Mouse (Mus musculus) CH12.LX (cell line): ENCODE measurements around the gene Polr2l. TPM values are rescaled to one million over a fixed set of nuclear protein-coding genes. Genes with fewer than 3 reads are reported as not detected.

Source experiments
- DNase-seq: peaks from one replicate; pipeline ENCODE4 v3.0.0-alpha.2; 2013; ENCODE audit errors: extremely low read depth
- H3K27ac ChIP-seq: 2 replicates; pipeline ENCODE4 v1.5.1; 2012; ENCODE audit warnings: low read depth, mild to moderate bottlenecking, control low read depth, moderate library complexity; ENCODE audit not compliant: insufficient read depth
- H3K27me3 ChIP-seq: replicated peaks from 2 replicates; pipeline ENCODE3; 2012; ENCODE audit warnings: inconsistent platforms
- H3K36me3 ChIP-seq, 2 experiments: replicated peaks in 1 of 2; 2 replicates each; pipeline versions ENCODE3 to v1.6.1; 2012; ENCODE audit warnings: inconsistent platforms in 1 of 2, low read length in 1 of 2, mild to moderate bottlenecking in 1 of 2, mixed read lengths in 1 of 2, moderate library complexity in 1 of 2; ENCODE audit not compliant: control insufficient read depth in 1 of 2, insufficient read depth in 1 of 2
- H3K4me1 ChIP-seq, 2 experiments: 2 replicates each; pipeline ENCODE4 v1.6.1; 2012; ENCODE audit warnings: inconsistent platforms in 1 of 2, moderate library complexity in 1 of 2; ENCODE audit not compliant: insufficient read depth in 2 of 2, control insufficient read depth in 1 of 2
- H3K4me2 ChIP-seq: 2 replicates; pipeline ENCODE4 v1.6.1; 2012; ENCODE audit warnings: low read depth, mild to moderate bottlenecking, control low read depth; ENCODE audit not compliant: poor library complexity, insufficient read depth, severe bottlenecking
- H3K4me3 ChIP-seq, 3 experiments: fragments of 150-350 bp in 1 of 3; sonication (generic) in 1 of 3; replicated peaks in 1 of 3; 2 replicates each; pipeline versions ENCODE3 to v1.5.1; 2011 to 2012; ENCODE audit warnings: low read depth in 2 of 3, low read length in 2 of 3, mild to moderate bottlenecking in 2 of 3, moderate library complexity in 2 of 3, control low read depth in 1 of 3, improper control_type of control experiment in 1 of 3, inconsistent platforms in 1 of 3, mixed read lengths in 1 of 3; ENCODE audit not compliant: poor library complexity in 1 of 3
- H3K79me2 ChIP-seq: replicated peaks from 2 replicates; pipeline ENCODE4 v1.6.1; 2012; ENCODE audit warnings: mild to moderate bottlenecking, moderate library complexity; ENCODE audit not compliant: control insufficient read depth, poor library complexity, insufficient read depth, severe bottlenecking; ENCODE audit errors: extremely low read depth
- H3K9ac ChIP-seq: 2 replicates; pipeline ENCODE4 v1.6.1; 2012; ENCODE audit warnings: low read depth, mild to moderate bottlenecking, control low read depth, moderate library complexity; ENCODE audit not compliant: insufficient read depth
- H3K9me3 ChIP-seq: replicated peaks from 2 replicates; pipeline ENCODE3; 2012; ENCODE audit warnings: low read length, inconsistent platforms, mixed read lengths
- BHLHE40 ChIP-seq: IDR thresholded peaks from 2 replicates; pipeline ENCODE4 v1.6.1; 2011; ENCODE audit warnings: mild to moderate bottlenecking, low read depth, low read length, improper control_type of control experiment
- CHD1 ChIP-seq: IDR thresholded peaks from 2 replicates; pipeline ENCODE4 v1.6.1; 2012; ENCODE audit warnings: low read depth, low read length, improper control_type of control experiment, inconsistent platforms
- CHD2 ChIP-seq: IDR thresholded peaks from 2 replicates; pipeline ENCODE4 v1.6.1; 2011; ENCODE audit warnings: low read length, improper control_type of control experiment
- CTCF ChIP-seq, 2 experiments: IDR thresholded peaks in 1 of 2; conservative IDR thresholded peaks in 1 of 2; 2 replicates each; pipeline ENCODE4 v1.5.1; 2011 to 2012; ENCODE audit warnings: low read depth in 2 of 2, low read length in 2 of 2, improper control_type of control experiment in 1 of 2, inconsistent platforms in 1 of 2, mild to moderate bottlenecking in 1 of 2, moderate library complexity in 1 of 2
- E2F4 ChIP-seq: IDR thresholded peaks from 2 replicates; pipeline ENCODE4 v1.6.1; 2011; ENCODE audit warnings: low read depth, low read length, improper control_type of control experiment; ENCODE audit not compliant: insufficient replicate concordance
- EP300 ChIP-seq: IDR thresholded peaks from 2 replicates; pipeline ENCODE4 v1.6.1; 2011; ENCODE audit warnings: low read length, improper control_type of control experiment
- HCFC1 ChIP-seq: IDR thresholded peaks from 2 replicates; pipeline ENCODE4 v1.6.1; 2012; ENCODE audit warnings: low read depth, mild to moderate bottlenecking, inconsistent platforms, low read length, improper control_type of control experiment
- JUND ChIP-seq: conservative IDR thresholded peaks from 2 replicates; pipeline ENCODE4 v1.6.1; 2011; ENCODE audit warnings: low read depth, low read length, improper control_type of control experiment
- KAT2A ChIP-seq: IDR thresholded peaks from 2 replicates; pipeline ENCODE4 v1.6.1; 2012; ENCODE audit warnings: low read length, improper control_type of control experiment, inconsistent platforms; ENCODE audit not compliant: insufficient replicate concordance
- MAFK ChIP-seq: IDR thresholded peaks from 2 replicates; pipeline ENCODE4 v1.6.1; 2011; ENCODE audit warnings: low read length, improper control_type of control experiment; ENCODE audit not compliant: insufficient replicate concordance
- MAZ ChIP-seq: IDR thresholded peaks from 2 replicates; pipeline ENCODE4 v1.6.1; 2012; ENCODE audit warnings: low read depth, mild to moderate bottlenecking, inconsistent platforms, low read length, improper control_type of control experiment, moderate library complexity
- MEF2A ChIP-seq: IDR thresholded peaks from 2 replicates; pipeline ENCODE4 v1.6.1; 2014; ENCODE audit warnings: low read depth, mild to moderate bottlenecking, inconsistent platforms, low read length, improper control_type of control experiment, borderline replicate concordance
- MYC ChIP-seq: IDR thresholded peaks from 2 replicates; pipeline ENCODE4 v1.6.1; 2011; ENCODE audit warnings: low read depth, mild to moderate bottlenecking, improper control_type of control experiment, low read length
- NELFE ChIP-seq: IDR thresholded peaks from 2 replicates; pipeline ENCODE4 v1.6.1; 2011; ENCODE audit warnings: low read depth, low read length, improper control_type of control experiment
- NRF1 ChIP-seq: IDR thresholded peaks from 2 replicates; pipeline ENCODE4 v1.6.1; 2014; ENCODE audit warnings: low read depth, mild to moderate bottlenecking, inconsistent platforms, low read length, improper control_type of control experiment, moderate library complexity
- RCOR1 ChIP-seq: conservative IDR thresholded peaks from 2 replicates; pipeline ENCODE4 v1.6.1; 2012; ENCODE audit warnings: low read depth, mild to moderate bottlenecking, inconsistent platforms, low read length, improper control_type of control experiment
- SMC3 ChIP-seq: IDR thresholded peaks from 2 replicates; pipeline ENCODE4 v1.6.1; 2011; ENCODE audit warnings: low read depth, low read length, improper control_type of control experiment
- TCF12 ChIP-seq: IDR thresholded peaks from 2 replicates; pipeline ENCODE4 v1.6.1; 2014; ENCODE audit warnings: low read depth, mild to moderate bottlenecking, inconsistent platforms, low read length, improper control_type of control experiment
- UBTF ChIP-seq: IDR thresholded peaks from 2 replicates; pipeline ENCODE4 v1.6.1; 2012; ENCODE audit warnings: low read depth, mild to moderate bottlenecking, inconsistent platforms, low read length, improper control_type of control experiment, moderate library complexity
- USF1 ChIP-seq: IDR thresholded peaks from 2 replicates; pipeline ENCODE4 v1.6.1; 2014; ENCODE audit warnings: low read depth, mild to moderate bottlenecking, inconsistent platforms, low read length, improper control_type of control experiment
- USF2 ChIP-seq: conservative IDR thresholded peaks from 2 replicates; pipeline ENCODE4 v1.6.1; 2011; ENCODE audit warnings: low read depth, low read length, improper control_type of control experiment
- ZKSCAN1 ChIP-seq: IDR thresholded peaks from 2 replicates; pipeline ENCODE4 v1.6.1; 2012; ENCODE audit warnings: low read depth, inconsistent platforms, low read length, improper control_type of control experiment, borderline replicate concordance
- dilution Hi-C: fragments of 300-500 bp; cut with MboI; formaldehyde crosslinking; loops from 2 replicates; pipeline ENCODE4 v1.14.3; 2020; ENCODE audit warnings: low sequenced_read_pairs; ENCODE audit not compliant: extremely low pct_unique_long_range_greater_than_20kb, extremely low pct_ligation_motif_present
- in situ Hi-C: fragments of 300-500 bp; cut with MboI; formaldehyde crosslinking; loops from 3 replicates; pipeline ENCODE4 v1.14.3; 2019; ENCODE audit warnings: low sequenced_read_pairs, low pct_ligation_motif_present, low pct_unique_long_range_greater_than_20kb, mixed read lengths
- polyA plus RNA-seq: library from polyadenylated mRNA; unstranded; fragments of >175 nt; gene quantifications from 2 replicates; pipeline ENCODE4 v1.2.1, GENCODE M21; 2012; ENCODE audit warnings: low read depth; ENCODE audit not compliant: insufficient read length
- total RNA-seq, 2 experiments: library from RNA; depleted of rRNA; stranded (reverse); fragments of 300-350 nt in 1 of 2; fragments of >200 nt in 1 of 2; gene quantifications; 2 replicates each; pipeline ENCODE4 v1.2.3; 2012 to 2014

Gene Polr2l
- total and polyA plus RNA-seq, 3 experiments: 35.7 to 82.3 (median 64.8) TPM

DNA sequence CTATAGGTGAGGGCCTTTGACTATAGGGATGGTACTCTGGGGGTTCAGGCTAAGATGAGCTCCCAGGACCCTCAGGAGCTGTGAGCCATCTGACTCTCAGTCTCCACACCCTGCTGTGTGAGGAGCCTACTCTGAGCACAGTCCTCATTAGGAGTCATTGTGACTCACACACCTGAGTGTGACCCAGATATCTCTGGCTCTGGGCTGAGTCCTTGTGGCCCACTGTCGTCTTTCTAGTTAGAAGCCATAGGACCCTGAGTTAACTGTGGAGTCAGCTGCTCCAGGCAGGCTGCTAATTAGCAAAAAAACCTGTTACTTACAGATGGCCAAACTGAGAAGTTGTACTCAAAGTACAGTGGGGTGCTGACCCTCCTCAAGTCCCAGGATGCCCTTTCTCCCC lies 18.8 kb upstream of the Polr2l start:
- TF ChIP-seq JUND (no peak), MEF2A (no peak), EP300 (no peak), USF1 (no peak), BHLHE40 (no peak), MAZ (no peak), CTCF (conservative IDR thresholded peaks at IDR 0.05 in 1 of 2, IDR thresholded peaks at IDR 0.05 in 1 of 2; ENCODE audit: low read depth in 2 of 2, low read length in 2 of 2) (no peak), E2F4 (no peak)
- no peak overlapping the region for H3K27ac ChIP-seq
- H3K27me3 ChIP-seq: no peaks in the 10 kb centered on the region
- dilution Hi-C loops (no loop called here), in situ Hi-C loops (no loop called here)
- no peak overlapping the region for H3K9ac ChIP-seq
- no peak overlapping the region for H3K4me3 ChIP-seq
- no peak overlapping the region for H3K4me2 ChIP-seq
- DNase-seq: no peak
- H3K79me2 ChIP-seq: no peaks in the 10 kb centered on the region
- no peaks in the 10 kb centered on the region for H3K4me1 ChIP-seq
- H3K9me3 ChIP-seq: no peaks in the 10 kb centered on the region
- peaks cover 39 to 88% of the 10 kb centered on the region in 2 experiments for H3K36me3 ChIP-seq

DNA sequence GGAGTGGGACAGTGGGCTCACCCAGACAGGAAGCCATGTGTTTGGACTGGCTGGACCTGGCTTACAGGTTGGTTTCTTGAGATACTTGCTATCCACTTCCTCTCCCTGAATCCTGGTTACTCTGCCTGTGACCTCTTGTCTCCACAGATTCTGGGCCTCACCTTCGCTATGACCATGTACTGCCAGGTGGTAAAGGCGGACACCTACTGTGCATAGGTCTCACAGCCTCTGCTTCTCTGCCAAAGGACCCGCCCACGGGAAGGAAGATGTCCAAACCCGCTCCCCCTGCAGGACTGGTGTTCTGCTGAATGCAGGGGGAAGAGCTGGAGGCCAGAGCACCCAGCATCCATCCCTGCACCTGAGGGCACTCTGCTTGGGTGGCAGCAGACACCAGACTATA lies 17.8 kb upstream of the Polr2l start:
- Histone ChIP-seq H3K4me2 (no peak overlapping the region), H3K9me3 (no peaks in the 10 kb centered on the region), H3K79me2 (no peaks in the 10 kb centered on the region), H3K4me1 (peaks cover 2 to 5% of the 10 kb centered on the region in 2 experiments; a peak in 3 of 4 replicates), H3K27me3 (no peaks in the 10 kb centered on the region), H3K9ac (no peak overlapping the region), H3K4me3 (no peak overlapping the region), H3K36me3 (peaks cover 36 to 80% of the 10 kb centered on the region in 2 experiments), H3K27ac (no peak overlapping the region)
- DNase-seq: no peak
- TF ChIP-seq MEF2A (no peak), NELFE (no peak), UBTF (no peak), RCOR1 (no peak), BHLHE40 (no peak), JUND (no peak), MAFK (no peak), TCF12 (no peak), NRF1 (no peak), CTCF (conservative IDR thresholded peaks at IDR 0.05 in 1 of 2, IDR thresholded peaks at IDR 0.05 in 1 of 2; ENCODE audit: low read depth in 2 of 2, low read length in 2 of 2) (no peak), CHD1 (no peak), KAT2A (no peak), SMC3 (no peak), USF2 (no peak), HCFC1 (no peak), ZKSCAN1 (no peak), CHD2 (no peak), MYC (no peak), E2F4 (no peak)
- dilution Hi-C loops (no loop called here), in situ Hi-C loops (no loop called here)
